Mouse (Mus musculus): ENCODE measurements around the gene Reg4. TPM values are rescaled to one million over a fixed set of nuclear protein-coding genes. Genes with fewer than 3 reads are reported as not detected.
A peak's percentile ranks its signal among the peaks of the same experiment; 100 is the strongest.

Gene Reg4
- total RNA-seq, 2 experiments from 2014 or later: not detected

DNA sequence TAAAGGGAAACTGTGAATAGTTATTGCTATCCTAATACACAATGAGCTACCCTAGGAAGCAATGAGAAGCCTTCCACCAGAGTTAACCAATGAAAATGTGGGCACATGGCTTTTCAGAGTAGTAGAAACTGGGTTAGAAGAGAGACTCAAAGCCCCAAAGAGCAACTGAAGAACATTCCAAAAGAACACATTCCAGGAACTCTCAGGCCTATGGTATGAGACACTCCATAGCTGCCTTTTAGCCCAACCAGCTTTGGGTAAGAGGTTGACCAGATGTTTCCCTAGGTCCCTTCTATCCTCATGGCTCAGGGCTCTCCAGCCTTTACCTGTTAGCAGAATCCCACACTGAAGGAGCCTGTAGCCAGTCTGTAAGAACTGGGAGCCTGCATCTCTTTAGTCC is 11.5 kb downstream of the Reg4 start:
- DNase-seq (ENCODE audit: extremely low spot score in 1 of 2, low spot score in 1 of 2): no peak

GRCm38 (mm10) chr3:98236266-98236665 is 14.3 kb downstream of the Reg4 start:
- DNase-seq (ENCODE audit: extremely low spot score in 1 of 2, low spot score in 1 of 2): no peak

GRCm38 (mm10) chr3:98237240-98237639 is 15.3 kb downstream of the Reg4 start:
- no peak for DNase-seq (ENCODE audit: extremely low spot score in 1 of 2, low spot score in 1 of 2)

- no peak for DNase-seq (ENCODE audit: extremely low spot score in 1 of 2, low spot score in 1 of 2)
Measured at GRCm38 (mm10) chr3:98238150-98238549, 16.2 kb downstream of the Reg4 start.

DNA sequence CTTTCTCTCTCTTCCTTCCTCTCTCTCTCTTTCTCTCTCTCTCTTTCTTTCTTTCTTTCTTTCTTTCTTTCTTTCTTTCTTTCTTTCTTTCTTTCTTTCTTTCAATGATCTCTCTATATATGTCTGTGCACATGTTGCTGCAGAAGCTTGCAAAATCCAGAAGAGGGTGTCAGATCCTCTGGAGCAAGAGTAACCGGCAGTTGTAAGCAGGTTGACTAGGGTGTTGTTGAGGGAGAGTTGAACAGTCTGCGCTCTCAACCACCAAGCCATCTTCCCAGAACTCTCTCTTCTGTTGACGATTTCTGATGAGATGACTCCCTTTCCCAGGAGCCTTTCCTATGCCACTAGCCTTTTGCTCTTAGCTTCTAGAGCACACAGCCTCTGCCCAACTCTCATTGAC is 20.1 kb downstream of the Reg4 start:
- DNase-seq (ENCODE audit: extremely low spot score in 1 of 2, low spot score in 1 of 2): no peak

DNA sequence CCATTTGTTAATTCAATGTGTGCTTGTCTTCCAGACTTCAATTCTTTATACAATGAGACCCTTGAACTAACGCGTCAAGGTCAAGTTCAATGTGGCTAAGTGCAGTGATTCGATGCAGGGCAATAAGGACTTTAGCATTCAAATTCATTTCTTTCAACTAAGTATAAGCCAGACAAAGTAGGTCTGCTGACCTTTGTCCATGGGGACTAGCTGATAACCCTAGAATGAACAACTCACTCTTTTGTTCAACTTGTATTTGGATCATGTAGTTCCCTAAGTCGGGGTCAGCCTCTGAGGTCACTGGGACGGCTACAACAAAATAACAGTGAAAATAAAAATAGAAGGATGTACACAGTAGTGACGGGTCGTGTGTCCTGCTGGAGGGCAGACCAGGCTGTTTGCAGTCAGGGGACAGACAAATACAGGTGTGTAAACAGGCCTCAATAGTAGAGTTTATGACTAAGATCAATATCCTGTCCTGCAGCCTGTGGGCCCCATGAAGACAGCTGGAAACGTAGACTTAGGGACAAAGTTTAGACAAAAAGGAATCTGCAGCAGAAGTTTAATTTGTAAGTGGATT is 20.6 kb downstream of the Reg4 start:
- no peak for DNase-seq (ENCODE audit: extremely low spot score in 1 of 2, low spot score in 1 of 2)

DNA sequence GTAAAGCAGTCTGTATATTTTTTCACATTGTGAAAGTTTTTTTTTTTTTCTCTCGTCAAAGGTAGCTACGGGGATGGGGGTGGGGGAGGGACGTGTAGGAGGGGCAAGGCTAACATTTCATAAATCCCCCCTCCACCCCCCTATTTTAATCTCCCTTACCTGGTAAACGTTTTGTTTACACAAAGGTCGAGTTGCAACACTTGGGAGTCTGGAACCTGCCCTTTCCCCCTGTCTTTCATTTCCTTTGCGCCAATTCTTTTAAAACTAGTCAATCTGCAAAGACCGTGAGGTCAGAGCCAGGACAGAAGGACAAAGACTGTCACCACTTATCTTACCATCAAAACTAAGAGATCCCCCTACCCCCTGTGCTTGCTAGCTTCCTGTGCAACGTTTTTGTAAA is 23.9 kb downstream of the Reg4 start:
- DNase-seq (ENCODE audit: extremely low spot score in 1 of 2, low spot score in 1 of 2): no peak

- no peak for DNase-seq (ENCODE audit: extremely low spot score in 1 of 2, low spot score in 1 of 2)
Measured at GRCm38 (mm10) chr3:98246985-98247751, 25.2 kb downstream of the Reg4 start.

DNA sequence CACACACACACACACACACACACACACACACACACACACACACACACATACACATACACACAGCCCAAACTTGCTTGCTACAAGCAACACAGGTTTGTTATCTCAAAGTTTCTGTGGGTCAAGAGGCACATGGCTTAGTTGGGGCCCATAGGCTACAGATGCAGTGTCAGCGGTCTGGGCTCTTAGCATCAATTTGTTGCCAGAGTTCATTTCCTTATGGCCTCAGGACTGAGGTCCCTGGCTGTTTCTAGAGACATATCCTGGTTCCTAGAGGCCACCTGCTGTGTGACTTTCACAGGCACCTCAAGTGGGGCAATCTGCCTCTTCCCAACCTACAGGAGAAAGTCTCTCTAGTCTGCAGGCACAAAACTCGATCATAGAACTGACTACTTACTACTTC is 27.4 kb downstream of the Reg4 start:
- DNase-seq (ENCODE audit: extremely low spot score in 1 of 2, low spot score in 1 of 2): no peak

GRCm38 (mm10) chr3:98249833-98250448 is 28.0 kb downstream of the Reg4 start:
- no peak for DNase-seq (ENCODE audit: extremely low spot score in 1 of 2, low spot score in 1 of 2)

DNA sequence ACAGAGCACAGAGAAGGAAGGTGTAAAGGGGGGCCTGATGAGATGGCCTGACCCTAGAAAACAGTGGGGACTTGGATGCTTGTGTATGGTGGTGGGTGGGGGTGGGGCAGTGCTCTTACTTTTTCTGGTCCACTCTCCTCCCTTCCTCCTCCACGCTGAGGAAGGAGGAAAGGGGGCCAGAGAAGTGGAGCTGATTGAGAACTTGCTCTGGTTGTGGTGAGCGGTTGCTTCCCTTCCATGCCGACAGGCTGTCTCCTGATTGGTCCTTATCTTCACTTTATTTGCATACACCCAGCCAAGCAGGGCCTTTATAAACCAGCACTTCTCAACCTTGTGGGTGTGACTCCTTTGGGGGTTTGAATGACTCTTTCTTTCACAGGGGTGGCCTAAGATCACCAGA is 32.1 kb downstream of the Reg4 start:
- no peak for DNase-seq (ENCODE audit: extremely low spot score in 1 of 2, low spot score in 1 of 2)

GRCm38 (mm10) chr3:98254656-98255583 is 33.0 kb downstream of the Reg4 start:
- DNase-seq (ENCODE audit: extremely low spot score in 1 of 2, low spot score in 1 of 2): no peak

DNA sequence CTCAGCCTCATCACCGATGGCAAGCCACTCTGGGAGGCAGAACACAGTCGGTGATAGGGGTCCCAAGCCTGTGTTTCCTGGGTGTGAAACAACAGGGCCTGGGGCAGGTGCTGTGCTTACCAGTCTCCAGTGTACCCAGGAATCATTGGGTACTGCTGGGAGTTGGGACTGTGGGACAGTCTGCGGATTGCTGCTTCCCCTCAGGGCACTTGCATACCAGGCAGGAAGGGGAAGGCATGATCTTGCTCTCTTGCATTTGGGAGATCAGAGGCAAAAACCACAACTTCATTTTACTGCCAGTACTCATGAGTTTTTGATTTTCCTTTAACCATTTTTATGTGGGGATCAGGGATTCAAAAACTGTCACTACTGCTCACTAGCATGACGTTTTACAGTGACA is 36.8 kb downstream of the Reg4 start:
- no peak for DNase-seq (ENCODE audit: extremely low spot score in 1 of 2, low spot score in 1 of 2)

- DNase-seq (ENCODE audit: extremely low spot score in 1 of 2, low spot score in 1 of 2): peak in 1 of 2 experiments; percentile 40
Measured at GRCm38 (mm10) chr3:98259271-98259751, 37.4 kb downstream of the Reg4 start.

DNA sequence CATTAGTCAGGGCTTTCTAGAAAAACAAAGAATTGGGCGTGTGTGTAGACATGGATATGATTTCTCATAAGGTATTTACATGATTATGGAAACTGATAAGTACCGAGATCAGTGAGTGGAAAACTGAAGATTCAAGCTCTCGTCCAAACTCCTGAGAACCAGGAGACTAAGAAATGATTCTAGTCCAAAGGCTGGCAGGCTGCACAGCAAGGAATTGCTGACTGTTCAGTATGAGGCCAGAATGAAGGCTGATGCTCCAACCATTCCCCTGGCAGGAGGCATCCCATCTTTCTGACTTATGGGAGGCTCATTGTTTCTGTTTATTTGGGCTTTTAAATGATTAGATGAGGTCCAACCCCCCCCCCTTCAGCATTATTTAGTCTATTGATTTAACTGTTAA is 38.6 kb downstream of the Reg4 start:
- no peak for DNase-seq (ENCODE audit: extremely low spot score in 1 of 2, low spot score in 1 of 2)

DNA sequence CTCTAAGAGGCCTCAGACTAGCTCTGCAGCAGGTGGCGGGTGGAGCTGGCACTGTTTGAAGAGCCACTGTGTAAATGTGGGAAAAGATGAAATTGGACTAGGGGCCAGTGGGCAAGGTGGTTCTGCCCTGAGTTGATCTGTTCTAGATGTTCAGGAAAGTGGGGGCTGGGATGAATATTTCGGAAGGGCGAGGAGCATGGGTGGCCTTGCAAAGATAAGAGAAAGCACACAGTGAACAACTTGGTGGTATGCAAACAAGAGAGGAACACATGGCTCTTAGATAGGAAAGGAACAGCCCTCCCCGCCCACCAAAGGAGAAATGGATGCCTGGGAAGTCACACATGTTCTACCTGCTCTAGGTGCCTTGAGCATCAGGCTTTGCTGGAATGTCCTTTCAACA is 39.5 kb downstream of the Reg4 start:
- no peak for DNase-seq (ENCODE audit: extremely low spot score in 1 of 2, low spot score in 1 of 2)

- no peak for DNase-seq (ENCODE audit: extremely low spot score in 1 of 2, low spot score in 1 of 2)
Measured at GRCm38 (mm10) chr3:98262133-98262532, 40.2 kb downstream of the Reg4 start.

DNA sequence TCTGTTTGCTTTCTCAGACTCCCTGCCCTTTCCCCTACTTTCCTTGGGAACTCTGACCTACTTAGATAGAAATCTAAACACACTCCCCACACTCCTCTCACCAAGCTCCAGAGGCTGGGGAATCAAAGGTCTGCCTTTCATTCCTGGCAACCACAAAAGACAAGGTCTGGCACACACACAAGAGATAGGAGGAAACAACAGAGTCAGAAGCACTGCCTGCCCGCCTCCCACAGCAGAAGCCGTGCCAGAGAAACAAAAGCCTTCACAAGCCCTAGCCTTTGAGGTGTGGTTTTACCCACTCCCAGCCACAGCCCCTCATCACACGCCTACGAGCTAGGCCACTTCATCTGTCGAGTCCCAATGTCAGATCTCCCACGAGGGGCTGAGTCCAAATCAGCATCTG is 45.3 kb downstream of the Reg4 start:
- DNase-seq (ENCODE audit: extremely low spot score in 1 of 2, low spot score in 1 of 2): no peak

DNA sequence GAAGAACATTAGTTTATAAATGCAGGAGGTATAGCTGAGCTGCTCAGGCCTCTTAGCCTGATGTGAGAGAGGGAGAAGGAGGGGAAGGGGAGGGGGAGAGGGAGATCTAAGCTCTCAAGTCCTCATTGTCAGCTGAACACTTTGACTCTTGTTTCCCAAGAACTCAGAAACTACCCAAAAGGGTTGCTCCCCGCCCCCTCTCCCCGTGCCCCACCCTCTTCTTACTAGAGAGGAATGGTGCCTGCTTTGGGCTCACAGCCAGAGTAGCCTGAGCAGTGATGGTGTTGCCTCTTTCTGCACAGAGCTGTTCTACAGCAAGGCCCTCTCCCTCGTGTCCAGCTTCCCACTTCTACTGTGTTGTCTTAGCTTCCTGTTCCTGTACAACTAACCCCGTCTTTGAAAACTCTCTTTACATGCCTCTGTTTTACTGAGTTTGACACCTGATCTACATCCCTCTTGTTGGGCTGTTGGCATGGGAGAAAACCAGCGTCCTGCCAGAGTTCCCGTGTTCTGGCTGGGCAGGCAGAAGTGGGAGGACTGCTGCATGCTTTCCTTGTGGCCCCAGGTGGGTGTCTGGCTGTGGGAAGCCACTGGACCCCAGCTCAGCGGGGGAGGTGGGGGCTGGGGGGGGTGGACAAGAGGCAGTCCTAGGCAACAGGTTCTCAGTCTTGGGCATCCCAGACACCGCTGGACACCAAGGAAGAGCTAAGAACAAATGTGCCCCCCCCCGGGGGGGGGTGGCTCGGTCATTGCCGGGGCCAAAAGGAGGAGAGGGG is 51.9 kb downstream of the Reg4 start:
- DNase-seq (ENCODE audit: extremely low spot score in 1 of 2, low spot score in 1 of 2): no peak

DNA sequence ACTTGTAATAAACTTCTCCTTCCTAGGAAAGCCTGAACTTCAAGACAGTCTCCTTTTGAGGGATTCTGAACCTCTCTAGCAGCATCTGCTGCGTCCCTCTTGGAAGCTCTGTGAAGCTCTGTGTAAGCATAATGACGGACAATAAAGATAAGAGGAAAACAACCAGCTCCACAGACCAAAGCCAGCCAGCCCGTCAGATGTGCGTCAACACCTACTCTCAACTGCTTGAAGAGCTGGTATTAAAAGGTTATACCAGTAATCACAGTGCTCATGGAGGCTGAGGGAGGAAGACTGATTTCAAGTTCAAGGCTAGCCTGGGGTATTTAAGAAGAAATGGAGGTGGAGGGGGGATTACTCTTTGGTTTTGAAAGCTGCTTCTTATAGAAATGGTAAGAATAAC is 57.7 kb downstream of the Reg4 start:
- DNase-seq (ENCODE audit: extremely low spot score in 1 of 2, low spot score in 1 of 2): no peak
